Mouse (Mus musculus): ENCODE data around the gene Ctnnbl1. TPM values are rescaled to one million over a fixed set of nuclear protein-coding genes. Genes with fewer than 3 reads are reported as not detected.

Gene Ctnnbl1
- total and polyA plus RNA-seq, 2 experiments from 2014 or later, result 21.0 to 28.4 TPM

GRCm38 (mm10) chr2:157696297-157696731 lies 40.9 kb upstream of the Ctnnbl1 start:
- no peak overlapping the region for H3K9ac ChIP-seq (replicated peaks; ENCODE audit: low read depth, low read length)
- ATAC-seq (ENCODE audit: insufficient read depth, low read depth) (no peak), DNase-seq (ENCODE audit: low spot score) (no peak)
- H3K4me3 ChIP-seq (ENCODE audit: low read depth, low read length), result no peak overlapping the region
- no peak overlapping the region for H3K4me2 ChIP-seq (ENCODE audit: low read depth, low read length)
- no peaks in the 10 kb centered on the region for H3K9me3 ChIP-seq (replicated peaks; ENCODE audit: control insufficient read depth, low read length)
- no peak for TF ChIP-seq CTCF (IDR thresholded peaks at IDR 0.05; ENCODE audit: low read depth)
- TF ChIP-seq EP300 (IDR thresholded peaks at IDR 0.05; ENCODE audit: low read depth), result no peak
- H3K27ac ChIP-seq (ENCODE audit: low read depth), result no peak overlapping the region
- H3K4me1 ChIP-seq (ENCODE audit: control insufficient read depth, insufficient read depth), result no peaks in the 10 kb centered on the region
- H3K36me3 ChIP-seq (replicated peaks; ENCODE audit: control insufficient read depth, insufficient read depth, low read length), result no peaks in the 10 kb centered on the region
- H3K27me3 ChIP-seq (ENCODE audit: control insufficient read depth, insufficient read depth, low read length), result peaks cover 12% of the 10 kb centered on the region
- WGBS, result 42% methylated on average over 6 of the region's 7 CpGs

GRCm38 (mm10) chr2:157703155-157703554 lies 34.0 kb upstream of the Ctnnbl1 start:
- Histone ChIP-seq H3K27ac (ENCODE audit: low read depth) (no peak overlapping the region), H3K36me3 (replicated peaks; ENCODE audit: control insufficient read depth, insufficient read depth, low read length) (no peaks in the 10 kb centered on the region), H3K4me1 (ENCODE audit: control insufficient read depth, insufficient read depth) (no peaks in the 10 kb centered on the region), H3K4me2 (ENCODE audit: low read depth, low read length) (no peak overlapping the region), H3K4me3 (ENCODE audit: low read depth, low read length) (no peak overlapping the region), H3K27me3 (ENCODE audit: control insufficient read depth, insufficient read depth, low read length) (peaks cover 11% of the 10 kb centered on the region), H3K9me3 (replicated peaks; ENCODE audit: control insufficient read depth, low read length) (no peaks in the 10 kb centered on the region), H3K9ac (replicated peaks; ENCODE audit: low read depth, low read length) (no peak overlapping the region)
- TF ChIP-seq CTCF (IDR thresholded peaks at IDR 0.05; ENCODE audit: low read depth) (no peak), EP300 (IDR thresholded peaks at IDR 0.05; ENCODE audit: low read depth) (no peak)
- ATAC-seq (ENCODE audit: insufficient read depth, low read depth) (no peak), DNase-seq (ENCODE audit: low spot score) (no peak)
- WGBS, result 60% methylated on average over 8 of the region's 8 CpGs

- DNase-seq (ENCODE audit: low spot score) (no peak), ATAC-seq (ENCODE audit: insufficient read depth, low read depth) (no peak)
- Histone ChIP-seq H3K36me3 (replicated peaks; ENCODE audit: control insufficient read depth, insufficient read depth, low read length) (no peaks in the 10 kb centered on the region), H3K9me3 (replicated peaks; ENCODE audit: control insufficient read depth, low read length) (no peaks in the 10 kb centered on the region), H3K27me3 (ENCODE audit: control insufficient read depth, insufficient read depth, low read length) (peaks cover 11% of the 10 kb centered on the region), H3K27ac (ENCODE audit: low read depth) (no peak overlapping the region), H3K4me2 (ENCODE audit: low read depth, low read length) (no peak overlapping the region), H3K4me1 (ENCODE audit: control insufficient read depth, insufficient read depth) (no peaks in the 10 kb centered on the region), H3K4me3 (ENCODE audit: low read depth, low read length) (no peak overlapping the region), H3K9ac (replicated peaks; ENCODE audit: low read depth, low read length) (no peak overlapping the region)
- 44% methylated on average over 28 of the region's 28 CpGs for WGBS
- no peak for TF ChIP-seq EP300 (IDR thresholded peaks at IDR 0.05; ENCODE audit: low read depth)
Observed at GRCm38 (mm10) chr2:157704991-157705776, 32.0 kb upstream of the Ctnnbl1 start.

GRCm38 (mm10) chr2:157705777-157706158 lies 31.4 kb upstream of the Ctnnbl1 start:
- no peak overlapping the region for H3K9ac ChIP-seq (replicated peaks; ENCODE audit: low read depth, low read length)
- peaks cover 11% of the 10 kb centered on the region for H3K27me3 ChIP-seq (ENCODE audit: control insufficient read depth, insufficient read depth, low read length)
- ATAC-seq (ENCODE audit: insufficient read depth, low read depth) (no peak), DNase-seq (ENCODE audit: low spot score) (no peak)
- no peak overlapping the region for H3K4me2 ChIP-seq (ENCODE audit: low read depth, low read length)
- TF ChIP-seq CTCF (IDR thresholded peaks at IDR 0.05; ENCODE audit: low read depth) (no peak), EP300 (IDR thresholded peaks at IDR 0.05; ENCODE audit: low read depth) (no peak)
- 54% methylated on average over 8 of the region's 8 CpGs for WGBS
- H3K27ac ChIP-seq (ENCODE audit: low read depth), result no peak overlapping the region
- no peak overlapping the region for H3K4me3 ChIP-seq (ENCODE audit: low read depth, low read length)
- no peaks in the 10 kb centered on the region for H3K9me3 ChIP-seq (replicated peaks; ENCODE audit: control insufficient read depth, low read length)
- H3K36me3 ChIP-seq (replicated peaks; ENCODE audit: control insufficient read depth, insufficient read depth, low read length), result no peaks in the 10 kb centered on the region
- no peaks in the 10 kb centered on the region for H3K4me1 ChIP-seq (ENCODE audit: control insufficient read depth, insufficient read depth)

GRCm38 (mm10) chr2:157707191-157707923 lies 29.8 kb upstream of the Ctnnbl1 start:
- Histone ChIP-seq H3K27ac (ENCODE audit: low read depth) (no peak overlapping the region), H3K4me1 (ENCODE audit: control insufficient read depth, insufficient read depth) (no peaks in the 10 kb centered on the region), H3K9ac (replicated peaks; ENCODE audit: low read depth, low read length) (no peak overlapping the region), H3K9me3 (replicated peaks; ENCODE audit: control insufficient read depth, low read length) (no peaks in the 10 kb centered on the region), H3K27me3 (ENCODE audit: control insufficient read depth, insufficient read depth, low read length) (peaks cover 11% of the 10 kb centered on the region), H3K4me2 (ENCODE audit: low read depth, low read length) (no peak overlapping the region), H3K4me3 (ENCODE audit: low read depth, low read length) (no peak overlapping the region), H3K36me3 (replicated peaks; ENCODE audit: control insufficient read depth, insufficient read depth, low read length) (no peaks in the 10 kb centered on the region)
- ATAC-seq (ENCODE audit: insufficient read depth, low read depth) (no peak), DNase-seq (ENCODE audit: low spot score) (no peak)
- no peak for TF ChIP-seq CTCF (IDR thresholded peaks at IDR 0.05; ENCODE audit: low read depth)
- no peak for TF ChIP-seq EP300 (IDR thresholded peaks at IDR 0.05; ENCODE audit: low read depth)
- 61% methylated on average over 11 of the region's 11 CpGs for WGBS

Measured in heart, postnatal 0 days (tissue).